Mouse (Mus musculus) retina, embryonic 14.5 days (tissue): ENCODE measurements around the gene Hoxd4.
A peak's percentile ranks its signal among the peaks of the same experiment; 100 is the strongest.

Experiments
- DNase-seq: peaks from one replicate; pipeline ENCODE4 v3.0.0-alpha.2; 2015; ENCODE audit warnings: low spot score

The Hoxd4 gene

GRCm38 (mm10) chr2:74692808-74693431 is 18.8 kb upstream of the Hoxd4 start:
- no peak for DNase-seq

GRCm38 (mm10) chr2:74693432-74693827 is 18.3 kb upstream of the Hoxd4 start:
- DNase-seq = no peak

GRCm38 (mm10) chr2:74694066-74694465 is 17.7 kb upstream of the Hoxd4 start:
- peak; percentile 71 for DNase-seq

- no peak for DNase-seq
Observed at GRCm38 (mm10) chr2:74695383-74695782, 16.3 kb upstream of the Hoxd4 start.

DNA sequence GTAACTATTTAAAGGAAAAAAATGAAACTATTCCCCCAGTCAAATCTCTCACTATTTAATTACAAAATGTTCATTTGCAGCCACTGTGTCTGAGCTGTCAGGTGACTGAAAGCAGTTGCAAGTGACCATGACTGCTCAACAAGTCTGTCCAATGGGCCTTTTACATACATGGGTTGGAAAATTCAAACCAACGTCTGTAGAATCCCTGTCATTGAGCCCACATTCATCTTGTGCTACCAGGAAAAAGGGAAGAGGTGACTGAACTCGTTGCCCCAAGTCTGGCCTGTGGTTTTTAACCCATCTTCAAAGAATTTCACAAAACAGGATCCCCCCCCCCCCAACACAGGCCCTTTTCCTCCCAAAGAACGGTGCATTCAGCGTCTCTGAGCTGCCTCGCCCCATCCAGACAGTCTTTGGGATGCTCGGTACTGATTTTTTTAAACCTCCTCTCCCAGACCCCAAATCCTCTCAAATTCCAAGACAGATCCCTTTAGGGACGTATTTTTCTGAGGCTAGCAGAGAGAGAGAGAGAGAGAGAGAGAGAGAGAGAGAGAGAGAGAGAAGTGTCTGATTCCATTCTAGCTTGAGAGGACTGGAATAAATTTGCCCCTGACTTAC is 15.8 kb upstream of the Hoxd4 start:
- no peak for DNase-seq

GRCm38 (mm10) chr2:74696442-74697335 is 15.0 kb upstream of the Hoxd4 start:
- DNase-seq = no peak

GRCm38 (mm10) chr2:74697567-74698121 is 14.1 kb upstream of the Hoxd4 start, which contains the start of gene Hoxd9:
Gene Hoxd9, plus strand, starts transcription at chr2:74697727.
- peak; percentile 70 for DNase-seq

- DNase-seq = no peak
Observed at GRCm38 (mm10) chr2:74698201-74699052, 13.3 kb upstream of the Hoxd4 start.

GRCm38 (mm10) chr2:74699053-74699430 is 12.7 kb upstream of the Hoxd4 start:
- no peak for DNase-seq

DNA sequence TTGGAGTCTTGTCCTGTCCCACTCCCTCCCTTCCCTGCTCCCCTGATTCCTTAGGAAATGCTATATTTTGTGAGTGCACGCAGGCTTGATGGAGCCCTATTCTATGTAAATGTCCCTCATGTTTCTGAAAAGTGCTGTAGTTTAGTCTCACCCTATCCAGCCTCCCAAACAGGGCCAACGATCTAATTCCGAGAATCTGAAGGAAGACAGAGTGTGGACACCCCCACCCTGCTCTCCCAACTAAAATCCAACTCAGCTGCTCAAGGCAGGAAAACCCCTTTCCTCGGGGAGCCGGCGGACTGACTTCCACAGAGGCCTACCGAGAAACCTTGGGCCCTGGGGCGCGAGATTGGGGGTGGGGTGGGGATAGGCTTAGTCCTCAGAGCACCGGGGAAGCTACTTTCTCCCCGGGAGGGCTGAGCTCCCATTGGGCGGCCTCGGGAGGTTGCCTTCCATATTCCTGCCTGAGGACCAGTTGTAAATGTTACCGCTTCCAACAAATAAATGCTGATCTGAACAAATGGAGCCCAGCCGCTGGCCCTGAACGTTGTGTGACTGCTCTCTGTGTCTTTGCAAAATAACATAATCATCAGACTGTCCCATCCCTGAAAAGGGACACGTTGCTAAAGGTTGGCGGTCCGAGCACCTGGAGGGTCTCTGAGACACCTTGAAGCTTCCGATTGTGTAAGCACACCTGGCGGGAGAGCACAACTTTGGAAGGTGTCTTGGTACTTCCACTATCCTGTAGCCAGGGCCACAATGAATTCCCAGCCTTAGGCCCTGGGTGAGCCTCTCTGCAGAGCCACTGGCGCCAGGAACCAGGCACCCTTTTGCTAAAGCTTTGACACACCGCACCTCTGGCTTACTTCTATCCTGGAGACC is 11.8 kb upstream of the Hoxd4 start:
- DNase-seq = no peak

- no peak for DNase-seq
Observed at GRCm38 (mm10) chr2:74700546-74701112, 11.1 kb upstream of the Hoxd4 start.

DNA sequence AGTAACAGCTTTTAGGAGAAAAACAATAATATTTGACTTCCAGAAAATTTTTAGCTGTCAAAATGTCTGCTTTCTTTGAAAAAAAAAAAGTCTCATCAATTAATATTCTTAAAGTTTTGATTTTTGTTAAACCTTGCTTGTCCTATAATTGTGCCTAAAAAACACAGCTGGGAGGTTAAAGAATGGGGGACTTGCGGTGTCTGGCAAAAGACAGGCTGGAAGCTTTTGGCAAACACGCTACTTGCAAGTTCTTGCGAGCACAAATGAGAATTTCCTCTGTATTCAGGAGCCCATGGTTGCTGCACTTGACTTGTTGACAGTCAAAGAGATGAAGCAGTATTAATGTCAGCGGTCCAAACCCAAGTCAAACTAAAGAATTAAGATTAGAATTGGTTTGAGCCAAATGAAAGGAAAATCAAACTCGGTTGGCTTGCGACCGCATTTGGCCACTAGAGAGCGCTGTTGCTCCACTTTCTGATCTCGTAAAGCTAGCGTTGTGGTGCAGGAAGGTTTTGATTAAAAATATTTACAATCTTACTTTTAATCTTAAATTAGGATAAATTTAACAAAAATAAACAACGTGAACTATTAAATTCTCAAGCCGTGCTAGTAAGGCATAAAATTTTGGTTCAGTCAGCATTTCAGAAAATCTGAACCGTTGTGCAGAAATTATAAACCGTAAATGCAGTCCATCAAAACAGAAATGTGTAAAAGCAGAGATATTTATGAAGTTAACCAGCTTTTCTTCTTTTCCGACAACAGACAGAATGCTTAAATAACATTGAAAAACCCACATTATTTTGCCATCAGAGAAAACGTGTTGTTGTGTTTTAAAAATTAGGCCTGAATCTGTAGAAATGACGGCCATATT is 9.5 kb upstream of the Hoxd4 start:
- peak; percentile 92 for DNase-seq

DNA sequence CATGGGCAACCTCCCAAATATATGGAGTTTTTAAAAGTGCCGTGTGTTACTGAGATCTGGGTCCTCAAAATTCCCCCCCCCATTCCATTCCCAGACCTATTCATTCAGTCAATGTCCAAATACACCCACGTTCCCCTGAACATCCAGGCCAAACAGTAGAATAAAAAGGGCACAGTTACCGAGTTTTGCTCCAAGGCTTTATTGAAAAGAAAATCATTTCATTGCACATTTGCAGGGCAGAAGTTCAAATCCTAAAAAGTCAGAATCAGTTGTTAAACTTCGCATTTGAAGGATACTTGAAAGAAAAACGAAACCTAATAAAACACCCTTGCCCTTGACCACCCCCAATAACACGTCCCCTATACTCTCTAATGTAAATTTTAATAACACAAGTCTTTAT is 8.9 kb upstream of the Hoxd4 start:
- no peak for DNase-seq

GRCm38 (mm10) chr2:74703317-74703716 is 8.4 kb upstream of the Hoxd4 start:
- DNase-seq = no peak

DNA sequence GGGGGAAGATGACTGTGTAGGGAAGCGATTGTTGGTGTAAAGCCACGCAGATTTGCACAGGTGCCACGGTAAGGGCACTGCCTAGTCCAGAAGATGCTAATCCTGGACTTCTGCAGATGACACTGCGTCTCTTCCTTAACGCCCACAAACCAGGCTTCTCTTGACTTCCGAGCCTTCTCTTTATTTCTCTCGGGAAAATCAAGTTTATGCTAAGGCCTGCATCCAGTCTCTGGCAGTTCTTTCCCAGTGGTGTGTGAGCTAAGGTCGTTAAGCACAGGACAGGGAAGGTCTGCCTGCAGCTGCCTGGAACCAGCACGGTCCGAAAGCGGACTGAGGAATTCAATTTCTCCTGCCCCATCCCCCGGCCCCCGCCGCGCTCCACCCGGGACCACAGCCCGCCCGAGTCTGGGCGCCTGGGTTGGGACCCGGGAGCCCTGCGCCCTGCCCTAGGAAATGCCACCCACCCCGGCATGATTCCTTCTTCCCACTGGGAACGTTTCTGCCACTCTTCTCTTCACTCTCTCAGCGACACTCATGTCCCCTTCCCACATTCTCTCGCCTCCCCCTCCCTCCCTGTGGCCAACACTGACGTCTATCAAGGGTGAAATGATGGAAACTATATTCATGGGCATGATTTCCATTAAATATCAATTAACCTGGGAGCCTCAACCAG is 7.9 kb upstream of the Hoxd4 start:
- DNase-seq = no peak

DNA sequence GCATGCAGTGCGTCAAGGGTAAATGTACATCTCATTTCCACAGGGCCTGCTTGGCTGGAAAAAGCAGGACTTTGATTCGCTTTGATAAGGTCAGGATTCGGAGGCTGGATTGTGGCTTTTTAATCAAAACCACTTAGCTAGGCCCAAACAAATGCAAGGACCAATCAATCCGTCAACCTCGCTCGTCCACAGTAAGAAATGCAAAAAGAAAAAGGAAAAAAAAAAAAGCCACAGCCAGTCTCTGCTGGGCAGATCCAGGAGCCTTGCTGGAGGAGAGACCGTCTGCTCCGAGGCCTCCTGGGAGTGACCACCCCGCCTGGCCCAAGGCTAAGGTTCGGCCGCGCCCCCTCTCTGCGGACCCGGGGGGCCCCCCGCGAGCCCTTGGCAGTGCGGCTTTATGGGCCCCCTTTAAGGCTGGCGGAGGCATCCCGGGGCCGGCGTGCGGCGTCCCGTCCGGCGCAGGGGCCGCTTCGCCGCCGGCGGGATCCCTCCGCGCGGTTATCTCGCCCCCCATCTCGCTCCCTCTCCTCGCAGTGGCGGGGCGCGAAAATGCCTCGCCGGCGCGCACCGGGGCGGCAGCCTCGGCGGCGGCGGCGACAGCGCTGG is 7.2 kb upstream of the Hoxd4 start, which contains the start of gene Hoxd8:
Gene Hoxd8, plus strand, starts transcription at position 223 of the 606 bp plus-strand sequence.
- no peak for DNase-seq

DNA sequence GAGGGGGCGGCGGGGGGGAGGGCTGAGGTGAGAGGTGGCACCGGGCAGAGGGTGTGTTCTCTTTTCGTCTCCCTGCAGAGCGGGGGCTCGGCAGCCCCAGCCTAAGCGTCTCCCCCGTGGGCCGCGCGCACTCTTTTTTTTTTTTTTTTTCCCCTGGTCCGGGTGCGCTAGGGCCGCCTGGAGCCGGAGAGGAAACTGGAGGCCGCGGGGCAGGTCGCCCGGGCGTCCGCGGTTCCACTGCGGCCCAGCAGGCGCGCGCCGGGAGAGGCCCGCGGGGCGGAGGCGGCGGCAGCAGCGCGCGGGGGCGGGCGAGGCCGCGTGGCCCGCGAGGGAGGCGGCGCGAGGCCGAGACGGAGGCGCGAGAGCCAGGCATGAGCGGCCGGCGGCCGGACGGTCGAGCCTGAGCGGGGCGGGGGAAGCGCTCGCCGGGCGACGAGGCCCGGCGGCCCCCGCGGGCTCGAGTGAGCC is 6.7 kb upstream of the Hoxd4 start:
- DNase-seq = no peak

- DNase-seq = no peak
Observed at GRCm38 (mm10) chr2:74705467-74706089, 6.2 kb upstream of the Hoxd4 start.
